16 mouse cellular contexts compared by ENCODE assay signal in genomic region chr11:9619986-9620385, GRCm38 (mm10).
"Had no signal": no experiment of that assay in that cellular context is flagged by ENCODE, and none has a peak within 500 bp of the region (broad histone marks: within the 10 kb centered on the region; RNA-seq: fewer than 3 reads in every experiment).

No protein-coding gene starts in this region.

- H3K9ac ChIP-seq: liver, postnatal 0 days; lung, embryonic 15.5 days; midbrain, embryonic 13.5 days; midbrain, embryonic 15.5 days; neural tube, embryonic 12.5 days had no signal

- H3K4me2 ChIP-seq: lung, embryonic 15.5 days; midbrain, embryonic 11.5 days; midbrain, embryonic 13.5 days; midbrain, embryonic 15.5 days; neural tube, embryonic 12.5 days had no signal

- H3K27ac ChIP-seq: lung, embryonic 15.5 days; macrophage; midbrain, embryonic 13.5 days; midbrain, embryonic 15.5 days; neural tube, embryonic 12.5 days had no signal

- H3K4me3 ChIP-seq: lung, embryonic 15.5 days; megakaryocyte, embryonic 14.5 days; midbrain, embryonic 13.5 days; midbrain, embryonic 15.5 days; neural tube, embryonic 12.5 days had no signal

- ATAC-seq: liver, postnatal 0 days; lung, postnatal 0 days; midbrain, embryonic 13.5 days; midbrain, embryonic 15.5 days had no signal

- H3K4me1 ChIP-seq: lung, embryonic 15.5 days; megakaryocyte, embryonic 14.5 days; midbrain, embryonic 13.5 days; midbrain, embryonic 15.5 days; neural tube, embryonic 12.5 days had no signal

- DNase-seq: liver, postnatal 0 days; lung, adult 2 months; lung, postnatal 14 days; lung, postnatal 36 days; right cerebral cortex, postnatal 14 days; thymus, adult 18-20 months; thymus, postnatal 14 days; thymus, postnatal 36 days had no signal

- H3K36me3 ChIP-seq: lung, embryonic 15.5 days; midbrain, embryonic 13.5 days; midbrain, embryonic 15.5 days; neural tube, embryonic 12.5 days had no signal

- H3K9me3 ChIP-seq: lung, embryonic 15.5 days; megakaryocyte, embryonic 14.5 days; midbrain, embryonic 13.5 days; midbrain, embryonic 15.5 days; neural tube, embryonic 12.5 days had no signal

- H3K27me3 ChIP-seq: lung, embryonic 15.5 days; megakaryocyte, embryonic 14.5 days; midbrain, embryonic 13.5 days; midbrain, embryonic 15.5 days; neural tube, embryonic 12.5 days had no signal
